Mouse (Mus musculus) cerebral cortex, adult 2 months (tissue): Measurements from ENCODE around the gene Polr2a.

Source experiments
- WGBS: fragments of 180-500 bp; shearing (Covaris S2); methylation state at CpG from one replicate; pipeline ENCODE4 v1.1.7; 2018; 5-methylcytosine and 5-hydroxymethylcytosine counted together

The Polr2a gene

DNA sequence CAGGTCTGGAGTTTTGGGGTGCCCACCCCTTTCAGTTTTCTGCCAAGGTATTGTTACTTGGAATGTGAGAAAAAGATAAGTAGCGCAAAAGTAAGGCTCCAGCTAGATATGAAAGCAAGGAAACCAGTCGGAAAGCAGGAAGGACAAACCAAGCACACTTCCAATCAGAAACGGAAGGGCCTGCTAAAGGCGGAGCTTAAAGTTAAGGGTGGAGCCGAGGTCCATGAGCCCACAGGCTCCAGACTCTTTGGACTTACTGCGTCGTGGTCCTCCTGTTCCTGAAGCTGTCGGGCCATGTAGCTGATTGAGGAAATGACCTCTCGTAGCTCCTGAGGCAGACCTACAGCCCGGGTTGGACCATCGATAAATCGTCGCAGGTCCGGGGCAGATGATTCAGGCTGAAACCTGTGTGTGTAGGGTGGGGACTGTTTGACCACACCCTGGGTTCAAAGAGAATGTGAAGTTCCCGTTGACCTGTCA lies 26.4 kb upstream of the Polr2a start:
- WGBS, result 43% methylated on average over 15 of the region's 15 CpGs

DNA sequence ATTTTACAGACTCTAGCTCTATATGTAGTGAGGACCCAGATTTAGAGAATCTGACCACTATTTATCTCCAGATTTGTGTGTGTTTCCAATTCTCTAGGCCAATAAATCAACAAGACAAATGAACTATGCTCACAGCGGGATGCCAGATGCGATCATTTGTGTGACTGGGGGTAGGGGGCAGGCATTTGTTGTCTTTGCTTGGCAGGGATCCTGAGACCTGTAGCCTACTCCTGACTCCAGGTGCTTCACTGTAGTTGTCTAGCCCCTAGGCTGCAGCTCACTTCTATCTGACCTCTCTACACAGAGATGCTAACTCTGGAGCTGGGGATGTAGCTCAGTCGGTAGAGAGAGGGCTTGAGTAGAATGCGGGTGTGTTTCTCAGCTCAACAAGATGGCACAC lies 23.4 kb upstream of the Polr2a start:
- 39% methylated on average over 4 of the region's 4 CpGs for WGBS

DNA sequence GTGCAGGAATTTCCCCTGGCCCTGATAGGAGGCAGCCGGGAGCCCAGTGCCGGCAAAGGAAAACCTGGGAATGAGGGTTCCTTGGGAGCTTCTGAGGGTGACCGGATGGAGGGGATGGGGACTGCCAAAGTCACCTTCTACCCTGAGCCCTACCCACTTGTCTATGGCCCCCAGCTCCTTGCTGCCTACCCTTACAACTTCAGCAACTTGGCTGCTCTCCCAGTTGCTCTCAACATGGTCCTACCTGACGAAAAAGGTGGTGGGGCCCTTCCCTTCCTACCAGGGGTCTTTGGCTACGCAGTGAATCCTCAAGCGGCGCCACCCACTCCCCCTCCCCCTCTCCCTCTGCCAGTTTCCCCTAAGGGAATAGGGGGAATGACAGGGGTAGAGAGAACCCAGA lies 20.5 kb upstream of the Polr2a start:
- WGBS, result 58% methylated on average over 7 of the region's 7 CpGs

DNA sequence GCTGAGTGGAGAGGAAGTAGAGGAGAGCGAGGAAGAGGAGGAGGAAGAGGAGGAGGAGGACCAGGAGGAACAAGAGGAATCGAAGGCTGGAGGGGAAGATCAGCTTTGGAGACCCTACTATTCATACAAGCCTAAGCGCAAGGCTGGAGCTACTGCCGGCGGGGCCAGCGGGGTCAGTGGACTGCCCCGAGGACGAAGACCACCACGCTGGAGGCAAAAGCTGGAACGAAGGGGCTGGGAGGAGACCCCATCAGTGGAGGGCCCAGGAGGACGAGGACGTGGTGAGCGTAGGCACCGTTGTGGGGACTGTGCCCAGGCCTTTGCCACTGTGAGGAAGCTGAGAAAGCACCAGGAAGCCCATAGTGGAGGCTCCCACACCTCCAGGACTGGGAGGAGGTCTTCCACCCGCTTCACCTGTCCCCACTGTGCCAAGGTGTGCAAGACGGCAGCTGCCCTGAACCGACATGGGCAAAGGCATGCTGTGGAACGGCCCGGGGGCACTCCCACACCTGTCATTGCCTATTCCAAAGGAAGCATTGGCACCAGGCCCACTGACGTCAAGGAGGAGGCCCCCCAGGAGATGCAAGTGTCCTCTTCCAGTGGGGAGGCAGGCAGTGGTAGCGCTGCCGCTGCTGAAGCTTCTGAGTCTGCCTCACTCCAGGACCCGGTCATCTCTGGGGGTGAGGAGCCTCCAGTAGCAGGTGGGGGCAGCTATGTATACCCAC lies 20.0 kb upstream of the Polr2a start:
- WGBS, result 66% methylated on average over 23 of the region's 23 CpGs

DNA sequence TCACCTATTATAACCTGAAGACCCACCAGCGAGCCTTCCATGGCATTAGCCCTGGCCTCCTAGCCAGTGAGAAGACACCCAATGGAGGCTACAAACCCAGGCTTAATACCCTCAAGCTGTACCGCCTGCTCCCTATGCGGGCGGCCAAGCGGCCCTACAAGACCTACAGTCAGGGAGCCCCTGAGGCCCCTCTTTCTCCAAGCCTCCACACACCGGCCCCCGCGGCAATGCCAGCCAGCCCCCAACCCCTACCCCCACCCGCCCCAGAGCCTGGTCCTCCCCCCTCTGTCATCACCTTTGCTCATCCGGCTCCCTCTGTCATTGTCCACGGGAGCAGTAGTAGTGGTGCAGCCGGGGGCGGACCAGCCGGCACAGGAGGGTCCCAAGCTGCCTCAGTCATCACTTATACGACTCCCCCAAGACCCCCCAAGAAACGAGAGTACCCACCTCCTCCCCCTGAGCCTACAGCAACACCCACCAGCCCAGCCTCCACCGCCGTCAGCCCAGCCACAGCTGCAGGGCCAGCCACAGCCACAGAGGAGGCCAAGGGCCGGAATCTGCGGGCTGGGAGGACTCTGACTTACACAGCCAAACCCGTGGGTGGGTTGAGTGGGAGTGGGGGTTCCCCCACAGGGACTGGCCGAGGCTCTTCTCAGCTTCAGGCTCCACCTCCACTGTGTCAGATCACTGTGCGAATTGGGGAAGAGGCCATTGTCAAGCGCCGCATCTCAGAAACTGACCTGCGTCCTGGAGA lies 19.2 kb upstream of the Polr2a start:
- WGBS, result 71% methylated on average over 26 of the region's 26 CpGs

DNA sequence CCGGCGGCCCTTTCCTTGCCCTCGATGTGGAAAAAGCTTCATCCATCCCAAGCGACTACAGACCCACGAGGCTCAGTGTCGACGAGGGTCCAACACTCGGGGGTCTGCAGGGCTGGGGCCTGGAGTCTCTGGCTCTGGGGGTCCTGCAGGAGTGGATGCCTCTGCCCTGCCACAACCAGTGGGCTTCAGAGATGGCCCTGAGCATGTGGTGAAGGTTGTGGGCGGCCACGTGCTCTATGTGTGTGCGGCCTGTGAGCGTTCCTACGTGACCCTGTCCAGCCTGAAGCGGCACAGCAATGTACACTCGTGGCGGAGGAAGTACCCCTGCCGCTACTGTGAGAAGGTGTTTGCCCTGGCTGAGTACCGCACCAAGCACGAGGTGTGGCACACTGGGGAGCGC lies 18.1 kb upstream of the Polr2a start:
- 83% methylated on average over 20 of the region's 20 CpGs for WGBS

DNA sequence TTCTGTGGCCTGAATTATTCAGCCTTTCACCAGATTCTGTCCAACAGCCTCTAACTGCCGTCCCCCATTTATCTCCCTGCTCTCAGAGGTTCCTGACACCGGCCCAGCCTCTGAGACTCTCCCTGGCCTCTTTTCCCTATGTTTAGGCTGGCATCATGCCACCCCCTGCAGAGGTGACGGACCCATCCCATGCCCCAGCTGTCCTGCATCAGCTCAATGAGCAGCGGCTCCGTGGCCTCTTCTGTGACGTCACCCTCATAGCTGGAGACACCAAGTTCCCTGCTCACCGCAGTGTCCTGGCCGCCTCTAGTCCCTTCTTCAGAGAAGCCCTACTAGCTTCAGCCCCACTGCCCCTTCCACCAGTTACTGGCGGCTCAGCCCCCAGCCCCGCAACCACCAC lies 17.3 kb upstream of the Polr2a start:
- 75% methylated on average over 10 of the region's 10 CpGs for WGBS

DNA sequence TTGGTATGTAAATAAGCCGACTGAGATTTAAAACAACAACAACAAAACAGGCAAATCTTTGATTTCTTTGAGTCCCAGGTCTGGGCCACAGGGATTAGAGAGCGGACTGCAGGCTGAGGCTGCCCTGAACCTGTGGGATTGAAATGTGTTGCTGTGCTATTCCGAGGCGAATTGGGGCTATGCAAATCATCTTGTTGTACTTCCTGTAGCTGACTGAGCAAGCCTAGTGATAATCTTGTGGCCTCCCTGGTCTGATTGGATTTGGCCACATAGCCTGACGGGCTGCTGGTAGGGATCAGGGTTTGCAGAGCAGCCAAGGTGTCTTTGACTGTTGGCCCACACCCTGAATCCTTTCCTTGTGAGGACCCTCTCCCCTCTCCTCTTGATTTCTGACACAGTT lies 16.5 kb upstream of the Polr2a start:
- 58% methylated on average over 5 of the region's 5 CpGs for WGBS

DNA sequence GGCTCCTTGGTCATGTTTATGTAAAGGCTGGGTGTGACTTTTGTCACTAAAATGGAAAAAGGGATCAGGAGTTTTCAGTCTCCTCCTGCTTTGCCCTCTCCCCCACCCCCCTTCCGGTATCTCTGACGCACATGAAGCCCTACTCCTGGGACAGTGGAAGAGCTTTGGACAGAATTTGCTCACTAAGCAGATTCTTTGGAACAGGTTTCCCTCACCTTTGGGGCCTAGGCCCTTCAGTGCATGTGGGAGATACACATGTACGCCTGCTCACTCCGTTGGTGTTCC lies 9.1 kb upstream of the Polr2a start:
- 52% methylated on average over 4 of the region's 4 CpGs for WGBS

DNA sequence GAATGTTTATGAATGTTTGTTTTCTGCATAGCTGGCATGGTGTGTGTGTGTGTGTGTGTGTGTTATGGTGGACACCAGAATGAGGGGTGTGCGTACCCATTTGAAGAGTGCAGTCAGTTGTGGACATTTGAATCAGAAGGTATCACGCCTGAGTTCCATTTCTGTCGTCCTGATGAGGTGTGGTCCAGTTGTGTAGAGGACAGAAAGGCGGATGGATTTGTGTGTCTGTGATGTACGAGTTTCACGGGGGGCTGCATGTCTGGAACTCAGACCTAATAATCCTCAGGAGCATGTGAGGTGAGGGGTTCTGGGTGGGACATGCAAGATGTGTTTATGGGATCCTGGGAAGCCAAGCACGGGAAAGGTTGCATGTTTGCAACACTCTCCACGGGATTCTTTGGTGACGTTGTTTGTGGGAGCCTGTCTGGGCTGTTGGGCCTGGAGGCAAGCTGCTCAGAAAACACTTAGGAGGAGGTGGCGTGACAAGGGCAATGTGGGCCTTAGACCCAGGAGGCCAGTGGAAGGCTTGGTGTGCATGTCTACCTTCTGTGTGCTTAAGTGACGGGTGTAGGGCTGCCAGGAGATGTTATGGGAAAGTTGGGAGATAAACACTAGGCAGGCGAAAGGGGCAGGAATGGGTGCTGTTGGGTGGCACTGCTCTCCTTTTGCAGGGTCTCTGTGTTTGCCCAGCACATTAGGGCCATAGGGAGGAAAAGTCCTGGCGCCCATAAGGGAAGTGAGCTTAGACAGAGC lies 8.6 kb upstream of the Polr2a start:
- 29% methylated on average over 13 of the region's 13 CpGs for WGBS

DNA sequence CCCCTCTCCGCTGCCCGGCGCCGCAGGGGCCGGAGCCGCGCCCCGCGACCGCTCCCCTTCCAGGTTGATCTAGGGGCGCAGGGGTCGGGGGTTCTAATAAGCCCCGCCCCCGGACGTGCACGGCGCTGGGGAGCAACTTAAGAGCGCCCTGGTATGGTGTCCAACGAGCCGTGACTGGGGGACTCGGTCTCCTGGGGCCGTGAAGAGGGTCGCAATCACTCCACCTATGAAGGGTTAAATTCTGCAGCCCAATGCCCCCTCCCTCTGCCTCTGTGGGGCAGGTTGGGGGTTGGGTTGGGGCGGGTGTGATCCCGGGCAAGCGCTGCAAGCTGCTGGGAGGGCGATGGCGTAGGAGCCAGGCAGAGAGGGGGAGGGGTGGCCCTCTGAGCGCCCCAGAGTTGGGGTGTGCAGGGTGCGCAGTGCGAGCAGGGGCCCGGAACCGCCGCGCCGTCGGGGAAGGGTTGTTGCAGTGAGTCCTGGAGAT lies 7.7 kb upstream of the Polr2a start:
- under 1% methylated on average over 37 of the region's 37 CpGs for WGBS

DNA sequence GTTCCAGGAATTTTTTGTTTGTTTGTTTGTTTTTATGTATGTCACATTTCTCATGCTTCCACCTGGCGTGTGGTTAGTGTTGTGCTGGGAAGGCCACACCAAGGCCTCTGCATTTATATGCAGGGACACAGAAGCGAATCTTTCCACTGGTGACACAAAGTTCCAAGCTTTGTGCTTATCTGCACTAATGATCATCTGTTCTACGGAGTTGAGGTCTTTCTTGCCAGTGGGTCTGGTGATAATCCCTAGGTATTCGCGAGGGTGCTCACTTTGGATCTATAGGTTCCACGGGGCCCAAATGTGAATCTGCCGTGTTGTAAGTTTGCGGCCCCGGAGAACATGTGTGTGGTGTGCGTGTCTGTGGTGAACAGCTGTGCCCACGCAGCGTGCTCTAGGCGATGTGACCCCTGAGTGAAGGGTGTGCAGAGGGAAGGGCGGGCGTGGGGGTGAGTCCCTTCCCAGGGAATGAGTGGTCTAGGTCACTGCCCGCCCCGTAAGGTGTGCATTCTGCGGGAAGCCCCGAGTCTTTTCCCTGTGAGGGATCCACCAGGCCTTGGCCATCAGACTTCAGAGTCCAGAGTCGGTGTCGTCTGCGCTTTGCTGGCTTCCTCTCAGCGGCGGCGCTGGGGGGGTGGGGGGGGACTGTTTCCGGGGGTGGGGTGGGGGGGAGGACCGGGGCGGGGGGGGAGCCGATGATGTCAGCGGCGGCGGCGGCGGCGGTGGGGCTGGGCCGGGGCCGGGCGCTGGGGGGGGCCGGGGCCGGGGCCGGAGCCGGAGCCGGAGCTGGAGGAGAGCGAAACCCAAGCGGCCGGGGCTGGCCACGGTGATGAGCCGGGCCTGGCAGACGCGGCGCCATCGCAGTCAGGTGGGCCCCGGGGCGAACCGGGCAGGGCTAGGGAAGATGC lies 7.0 kb upstream of the Polr2a start, which contains the start of gene Zbtb4:
TSS of gene Zbtb4 (plus strand) at position 692 of the 905 bp plus-strand sequence.
- 9% methylated on average over 55 of the region's 55 CpGs for WGBS

DNA sequence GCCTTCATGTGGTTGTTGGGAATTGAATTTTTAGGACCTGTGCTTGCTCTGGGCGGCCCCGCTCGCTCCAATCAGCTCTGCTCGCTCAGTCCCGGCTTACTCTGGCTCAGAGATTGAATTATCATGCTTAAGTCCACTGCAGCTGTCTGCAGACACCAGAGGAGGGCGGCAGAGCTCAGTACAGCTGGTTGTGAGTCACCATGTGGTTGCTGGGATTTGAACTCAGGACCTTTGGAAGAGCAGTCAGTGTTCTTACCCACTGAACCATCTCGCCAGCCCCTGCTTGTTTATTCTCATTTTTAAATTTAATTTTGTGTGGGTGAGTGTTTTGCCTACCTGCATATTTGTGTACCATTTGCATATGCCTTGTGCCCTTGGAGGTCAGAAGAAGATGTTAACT lies 5.1 kb upstream of the Polr2a start:
- WGBS, result 80% methylated on average over 7 of the region's 7 CpGs

DNA sequence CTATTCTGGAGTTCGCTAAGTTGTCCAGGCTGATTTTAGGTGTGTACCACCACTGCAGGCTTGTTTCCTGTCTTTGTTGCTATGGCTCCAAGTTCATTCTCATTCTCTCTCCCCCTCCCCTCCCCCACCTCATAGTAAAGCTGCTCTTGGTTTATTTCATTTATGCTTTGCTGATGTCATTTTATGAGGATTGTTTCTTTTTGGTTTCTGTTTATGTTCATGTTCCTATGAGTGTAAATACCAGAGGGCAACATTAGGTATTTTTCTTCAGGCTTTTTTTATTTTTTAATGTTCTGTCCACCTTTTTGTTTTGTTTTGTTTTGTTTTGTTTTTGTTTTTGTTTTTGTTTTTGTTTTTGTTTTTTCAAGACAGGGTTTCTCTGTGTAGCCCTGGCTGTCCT lies 3.4 kb upstream of the Polr2a start, which contains the start of gene Slc35g3:
TSS of gene Slc35g3 (minus strand) at position 101 of the 400 bp plus-strand sequence.
- 76% methylated on average over 1 of the region's 1 CpGs for WGBS

DNA sequence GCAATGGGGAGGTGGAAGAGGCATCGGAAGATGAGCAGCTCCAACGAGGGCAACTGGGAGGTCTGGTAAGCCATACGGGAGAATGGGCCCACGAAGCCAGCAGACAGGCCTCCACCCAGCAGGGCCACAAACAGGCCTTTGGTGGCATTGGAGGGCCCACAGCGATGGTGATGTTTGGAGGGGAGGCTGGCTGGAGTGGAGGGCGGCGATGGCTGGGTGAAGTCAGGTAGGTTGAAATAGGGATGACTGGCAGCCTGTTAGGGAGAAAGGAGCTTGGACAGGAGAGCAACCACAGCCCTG lies 2.4 kb upstream of the Polr2a start:
- WGBS, result 96% methylated on average over 7 of the region's 7 CpGs

DNA sequence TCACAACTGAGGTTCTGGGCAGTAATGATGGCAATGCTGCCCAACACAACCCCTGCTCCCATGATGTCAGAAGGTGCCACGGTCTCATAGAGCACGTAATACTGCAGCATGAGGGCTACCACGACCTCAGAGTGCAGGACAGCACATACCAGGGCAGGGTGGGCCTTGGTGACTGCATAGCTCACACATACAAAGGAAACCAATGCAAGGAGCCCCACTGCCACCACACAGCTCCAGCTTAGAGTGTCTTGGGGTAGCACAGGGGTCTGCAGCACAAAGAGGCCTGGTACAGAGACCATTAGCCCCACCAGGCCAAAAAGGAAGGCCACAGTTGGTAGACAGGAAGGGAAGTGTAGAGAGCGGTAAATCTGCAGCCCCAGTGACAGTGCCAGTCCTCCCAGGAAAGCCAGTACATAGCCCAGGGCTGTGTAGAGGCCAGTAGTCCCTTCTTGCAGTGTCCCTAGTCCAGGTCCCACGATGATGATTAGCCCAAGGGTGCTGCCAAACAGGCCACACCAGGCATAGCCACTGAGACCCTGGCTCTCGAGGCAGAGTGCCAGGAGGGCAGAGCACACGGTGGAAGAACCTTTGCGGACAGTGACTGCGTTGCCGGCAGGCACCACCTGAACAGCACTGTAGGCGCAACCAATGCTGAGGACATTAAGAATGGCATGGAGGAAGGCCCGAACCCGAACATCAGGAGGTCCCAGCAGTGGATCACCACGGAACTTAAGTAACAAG lies 1.9 kb upstream of the Polr2a start:
- 88% methylated on average over 14 of the region's 14 CpGs for WGBS

DNA sequence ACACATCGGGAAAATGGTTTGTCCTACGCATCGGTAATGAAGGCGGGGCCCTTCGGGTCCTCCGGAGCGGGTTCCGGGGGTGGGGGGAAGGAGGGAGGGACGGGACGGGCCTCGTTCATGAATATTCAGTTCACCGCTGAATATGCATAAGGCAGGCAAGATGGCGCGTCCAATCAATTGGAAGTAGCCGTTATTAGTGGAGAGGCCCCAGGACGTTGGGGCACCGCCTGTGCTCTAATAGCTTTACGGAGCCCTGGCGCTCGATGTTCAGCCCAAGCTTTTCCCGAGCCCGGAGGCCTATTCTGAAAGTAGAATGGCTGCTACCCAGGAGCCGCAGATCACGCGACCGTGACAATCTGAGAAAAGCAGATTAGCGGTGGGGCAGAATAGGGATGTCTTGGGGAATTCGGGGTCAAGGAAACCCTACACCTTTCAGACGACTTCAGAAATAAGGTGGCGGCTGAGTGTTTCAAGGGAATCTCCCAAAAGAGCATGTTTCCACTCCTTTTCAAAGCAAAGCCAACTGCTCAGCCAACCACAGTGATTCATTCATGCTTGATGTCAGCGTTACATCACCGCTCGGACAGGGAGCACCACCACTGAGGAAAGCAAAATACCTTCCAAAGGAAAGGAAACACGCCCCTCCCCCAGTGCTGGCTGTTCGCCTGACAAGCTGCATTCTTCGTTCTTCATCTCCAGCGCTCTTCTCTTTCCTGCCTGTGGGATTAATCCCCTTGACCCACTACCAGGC lies 709 bp upstream of the Polr2a start:
- WGBS, result under 1% methylated on average over 37 of the region's 37 CpGs

DNA sequence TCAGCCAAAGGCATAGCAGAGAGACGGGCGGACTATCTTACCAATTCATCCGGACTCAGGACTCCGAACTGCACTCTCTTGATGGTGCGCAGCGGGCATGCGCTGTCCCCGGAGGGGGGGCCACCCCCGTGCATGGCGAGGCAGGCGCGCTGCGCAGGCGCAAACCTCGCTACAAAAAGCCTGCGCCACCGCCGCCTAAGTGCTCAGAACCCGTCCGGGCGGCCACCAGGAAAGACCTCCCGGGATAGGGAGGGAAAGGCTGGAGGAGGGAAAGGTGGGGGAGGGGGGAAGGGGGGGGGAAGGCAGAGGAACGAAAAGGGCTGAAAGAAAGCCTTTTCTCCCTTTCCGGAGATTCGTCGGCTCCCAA lies 364 bp downstream of the Polr2a start:
- under 1% methylated on average over 25 of the region's 26 CpGs for WGBS

DNA sequence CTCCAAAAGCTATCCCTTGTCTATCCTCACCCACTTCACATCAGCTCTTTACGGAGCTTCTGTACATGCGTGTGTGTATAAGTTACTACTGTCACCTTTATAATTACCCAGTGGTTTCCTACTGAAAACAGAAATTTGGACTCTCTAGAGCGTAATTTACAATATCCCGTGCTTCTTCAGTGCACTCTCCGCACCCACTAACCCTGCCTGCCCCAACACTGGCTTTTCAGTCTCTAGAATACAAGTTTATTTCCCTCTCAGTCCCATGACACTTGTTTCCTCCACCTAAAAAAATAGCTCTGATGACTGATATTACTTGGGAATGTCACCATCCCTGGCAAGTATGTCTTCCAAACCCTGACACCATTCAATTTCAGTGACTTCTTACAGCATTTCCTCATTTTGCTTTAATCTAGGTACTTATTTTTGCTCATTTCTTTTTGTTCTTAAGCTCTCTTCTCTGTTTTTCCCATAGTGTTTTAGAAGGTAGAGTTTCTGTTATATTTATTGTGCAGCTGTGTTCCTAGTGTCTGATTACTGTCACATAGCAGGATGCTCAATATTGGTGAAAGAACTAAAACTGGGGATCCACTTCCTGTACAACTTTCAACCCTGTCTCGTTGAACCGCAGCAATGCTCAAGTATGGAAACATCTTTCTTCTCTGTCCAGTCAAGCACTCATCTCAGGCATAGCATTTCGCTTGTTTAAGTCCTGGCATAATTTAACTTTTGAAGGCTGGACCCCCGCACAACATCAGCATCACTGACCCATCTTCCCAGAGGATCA lies 941 bp downstream of the Polr2a start:
- 30% methylated on average over 9 of the region's 9 CpGs for WGBS
